Mouse (Mus musculus) adrenal gland, postnatal 4 days (tissue): Measurements from ENCODE around the gene Zfp708. TPM values are rescaled to one million over a fixed set of nuclear protein-coding genes. Genes with fewer than 3 reads are reported as not detected.
A peak's percentile ranks its signal among the peaks of the same experiment; 100 is the strongest.
"Not testable (repeated sequence)": the region's sequence is repeated elsewhere in the genome, so short reads cannot be mapped to it uniquely, and the experiment has no call there.

ENCODE experiments used
- DNase-seq, 2 experiments: peaks; one replicate each; pipeline ENCODE4 v3.0.0; 2021 to 2022; ENCODE audit warnings: low spot score in 2 of 2, mixed read lengths in 2 of 2
- long read RNA-seq, 2 experiments: library from polyadenylated mRNA; stranded (forward); transcript quantifications; one replicate each; pipeline ENCODE4 v2.0.0; 2021
- total RNA-seq, 2 experiments: library from RNA; stranded (reverse); gene quantifications; 2 replicates each; pipeline ENCODE4 v1.2.3; 2021

The Zfp708 gene
- 1 to 10 TPM; 1.6 to 2.1 TPM for total RNA-seq
- long read RNA-seq, experiment 1, partial matches to known transcripts, result 0 of 1 reads
- long read RNA-seq, experiment 1, other reads (novel, unspliced or antisense), result 1 of 1 reads
- long read RNA-seq, experiment 2, partial matches to known transcripts, result 0 of 2 reads
- long read RNA-seq, experiment 2, other reads (novel, unspliced or antisense), result 2 of 2 reads

DNA sequence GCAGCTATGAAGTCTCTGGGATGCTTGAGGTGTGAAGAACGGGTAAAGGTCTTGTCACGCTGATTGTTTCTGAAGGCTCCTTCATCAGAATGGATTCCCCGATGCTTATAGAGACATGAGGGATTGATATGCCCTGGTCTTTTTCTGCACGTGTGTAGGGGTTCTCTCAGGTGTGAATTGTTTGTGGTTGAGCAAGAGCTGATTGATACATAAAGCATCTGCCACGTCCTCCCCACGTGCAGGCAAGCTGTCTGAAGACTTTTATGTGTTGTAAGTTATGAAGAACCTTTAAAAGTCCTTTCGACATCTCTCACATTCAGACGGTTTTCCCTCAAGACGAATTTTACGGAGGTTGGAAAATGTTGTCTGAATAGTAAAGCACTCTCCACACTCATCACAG is at the start of gene Zfp708:
Gene Zfp708 (minus strand): TSS at position 101 of the 400 bp plus-strand sequence.
- DNase-seq, result no peak

- DNase-seq, result peak; percentile 18 to 51
These were observed 30.4 kb upstream of the Zfp708 start for GRCm38 (mm10) chr13:67128038-67128721.

DNA sequence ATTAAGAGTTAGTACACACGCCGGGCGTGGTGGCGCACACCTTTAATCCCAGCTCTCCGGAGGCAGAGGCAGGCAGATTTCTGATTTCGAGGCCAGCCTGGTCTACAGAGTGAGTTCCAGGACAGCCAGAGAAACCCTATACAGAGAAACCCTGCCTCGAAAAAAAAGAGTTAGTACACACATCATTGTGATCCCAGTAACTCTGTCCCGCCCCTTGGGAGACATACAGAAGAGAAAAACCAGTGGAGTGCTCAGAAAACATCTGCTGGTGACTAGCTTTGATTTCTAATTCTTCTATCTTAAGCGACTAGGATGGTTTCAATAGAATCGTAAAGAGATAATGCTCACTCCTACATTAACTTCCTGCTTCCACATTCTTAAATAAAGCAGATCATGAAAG is 29.7 kb upstream of the Zfp708 start:
- not testable (repeated sequence) for DNase-seq

- no peak for DNase-seq
These were observed 26.7 kb upstream of the Zfp708 start for GRCm38 (mm10) chr13:67124460-67124859.

GRCm38 (mm10) chr13:67121360-67121759 is 23.6 kb upstream of the Zfp708 start, which contains the start of gene Zfp759:
Gene Zfp759, plus strand, starts transcription at chr13:67121660.
- DNase-seq, result not testable (repeated sequence)

GRCm38 (mm10) chr13:67116163-67116562 is 18.4 kb upstream of the Zfp708 start, which contains the start of gene Rslcan18:
Gene Rslcan18, minus strand, starts transcription at chr13:67116263.
- not testable (repeated sequence) for DNase-seq

DNA sequence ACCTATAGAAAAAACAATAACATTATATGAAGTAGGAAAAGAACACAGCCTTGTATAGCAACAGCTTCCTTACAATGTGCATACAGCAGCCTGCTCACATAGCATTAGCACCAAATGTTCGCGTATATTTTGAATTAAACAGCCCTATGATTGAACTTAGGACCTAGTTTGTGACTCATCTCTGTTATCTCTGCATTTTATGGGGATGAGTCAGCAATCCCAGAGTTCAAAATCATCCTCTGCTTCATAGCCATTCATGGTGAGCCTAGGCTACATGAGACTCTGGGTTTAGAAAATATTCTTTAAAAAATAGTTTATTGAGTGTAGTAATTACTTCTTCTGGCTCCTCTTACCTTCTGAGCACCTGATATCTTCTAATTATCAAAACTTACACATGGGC is 15.5 kb upstream of the Zfp708 start:
- no peak for DNase-seq

- no peak for DNase-seq
These were observed 14.3 kb upstream of the Zfp708 start for GRCm38 (mm10) chr13:67112096-67112495.

- no peak for DNase-seq
These were observed 11.0 kb upstream of the Zfp708 start for GRCm38 (mm10) chr13:67108821-67109206.

DNA sequence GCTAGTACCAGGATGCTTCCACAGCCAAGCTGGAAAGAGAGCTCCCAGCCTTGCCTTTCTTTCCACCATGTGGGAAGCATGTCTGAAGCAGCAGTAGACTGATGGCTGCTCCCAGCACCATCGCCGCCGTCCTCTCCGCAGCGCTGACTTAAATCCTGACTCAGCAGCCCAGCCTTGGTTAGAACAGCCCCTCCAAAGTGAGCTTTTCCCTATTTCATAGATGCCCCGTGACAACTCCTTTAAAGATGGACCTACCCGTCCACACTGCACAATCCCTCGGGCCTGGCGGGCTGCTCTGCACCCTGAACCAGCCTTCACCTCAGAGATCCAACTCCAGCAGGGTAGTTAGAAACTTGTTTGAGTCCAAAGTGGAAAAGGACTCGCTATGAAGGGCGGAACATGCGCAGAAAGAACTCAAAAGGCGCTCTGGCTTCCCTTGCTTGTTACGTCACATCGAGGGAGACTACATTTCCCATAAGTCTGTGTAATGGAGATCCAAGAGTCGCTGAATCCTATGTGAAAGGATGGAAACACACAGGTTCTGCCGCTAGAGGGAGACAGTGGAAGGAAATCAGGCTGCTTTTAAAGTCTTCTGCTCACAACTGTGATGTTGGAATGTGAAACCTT is 10.5 kb upstream of the Zfp708 start, which contains the start of gene Gm28557:
Gene Gm28557 (minus strand): TSS at position 411 of the 627 bp plus-strand sequence.
- DNase-seq, result peak; percentile 14 to 71

- DNase-seq, result no peak
These were observed 9.9 kb upstream of the Zfp708 start for GRCm38 (mm10) chr13:67107681-67108080.

DNA sequence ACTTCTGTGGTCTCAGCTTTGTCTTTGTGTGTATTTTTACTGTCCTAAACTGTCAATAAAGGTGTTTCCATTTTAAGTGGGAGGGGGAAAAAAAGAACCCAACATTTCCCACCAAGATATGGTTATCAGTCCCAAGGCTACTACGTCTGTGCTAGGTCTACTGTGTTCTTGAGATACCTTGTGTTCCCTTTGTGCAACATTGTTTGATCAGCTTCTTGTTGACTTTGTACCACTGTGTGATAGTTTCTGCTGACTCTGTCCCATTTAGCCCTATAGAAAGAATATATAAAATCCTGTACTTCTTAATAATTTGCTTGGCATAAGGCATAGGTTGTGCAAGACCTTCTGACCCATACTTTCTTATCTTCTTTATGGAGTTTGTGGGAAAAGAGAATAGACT is 7.6 kb downstream of the Zfp708 start:
- DNase-seq, result no peak

DNA sequence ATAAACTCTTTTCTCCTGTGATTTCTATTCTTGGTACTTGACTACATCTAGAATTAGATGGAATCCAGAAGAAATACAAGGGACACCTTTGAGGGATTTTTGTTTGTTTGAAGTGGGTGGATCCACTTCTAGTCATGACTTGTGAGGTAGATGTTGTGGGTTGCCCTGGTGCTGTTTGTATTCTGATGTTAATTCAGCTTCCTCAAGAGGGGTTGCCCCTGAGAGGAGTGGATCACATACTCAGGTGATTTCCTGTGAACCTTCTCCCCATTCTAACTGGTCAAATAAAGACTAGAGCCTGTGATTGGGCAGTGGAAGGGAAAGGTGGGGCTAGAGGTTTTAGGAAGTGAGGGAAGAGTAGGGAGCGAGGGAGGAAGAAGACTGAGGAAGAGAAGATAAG is 15.8 kb downstream of the Zfp708 start:
- DNase-seq, result no peak

DNA sequence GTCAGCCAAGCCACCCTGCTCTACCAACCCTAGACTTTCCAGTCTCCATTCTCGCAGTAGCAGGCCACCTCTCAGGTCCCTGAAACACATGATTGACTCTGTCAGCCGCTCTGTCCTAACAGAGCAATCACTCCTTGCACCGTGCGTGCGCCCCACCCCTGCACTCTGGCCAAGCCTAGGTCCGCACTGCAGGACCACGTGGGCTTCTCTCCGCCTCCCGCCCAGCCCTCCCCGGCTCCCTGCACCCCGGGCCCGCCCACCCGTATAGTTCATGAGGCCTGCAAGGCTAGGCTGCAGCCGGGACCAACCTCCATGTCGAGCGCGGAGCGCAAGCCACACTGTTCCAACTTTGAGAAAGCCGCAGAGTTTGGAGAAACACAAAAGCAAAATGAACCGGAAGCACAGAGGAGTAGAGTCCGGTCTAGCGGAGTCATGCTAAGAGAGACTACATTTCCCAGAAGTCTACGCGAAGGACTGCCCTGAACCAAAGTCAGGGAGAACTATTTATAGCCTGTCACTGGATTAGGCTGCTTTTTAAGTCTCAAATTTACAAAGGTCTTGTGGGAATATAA is 16.5 kb downstream of the Zfp708 start:
- peak; percentile 42 to 54 for DNase-seq

DNA sequence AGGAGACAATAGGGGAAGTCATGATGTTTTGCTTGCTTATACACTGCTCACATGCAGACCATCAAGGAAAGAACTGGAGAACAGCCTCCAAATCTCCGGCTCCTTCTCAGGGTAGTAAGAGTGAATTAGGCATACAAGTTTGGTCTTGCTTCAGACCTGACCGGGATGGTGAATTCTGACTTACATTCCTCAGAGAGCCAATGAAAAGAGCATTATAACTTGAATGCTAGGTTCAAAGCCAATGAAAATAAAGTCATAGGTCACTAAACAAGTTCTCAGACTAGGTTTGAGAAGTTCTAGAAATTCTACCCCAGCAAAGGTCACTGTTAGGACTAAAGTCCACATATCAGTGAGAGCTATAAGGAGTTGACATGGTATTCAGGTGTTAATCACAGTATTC is 20.5 kb downstream of the Zfp708 start:
- no peak for DNase-seq

DNA sequence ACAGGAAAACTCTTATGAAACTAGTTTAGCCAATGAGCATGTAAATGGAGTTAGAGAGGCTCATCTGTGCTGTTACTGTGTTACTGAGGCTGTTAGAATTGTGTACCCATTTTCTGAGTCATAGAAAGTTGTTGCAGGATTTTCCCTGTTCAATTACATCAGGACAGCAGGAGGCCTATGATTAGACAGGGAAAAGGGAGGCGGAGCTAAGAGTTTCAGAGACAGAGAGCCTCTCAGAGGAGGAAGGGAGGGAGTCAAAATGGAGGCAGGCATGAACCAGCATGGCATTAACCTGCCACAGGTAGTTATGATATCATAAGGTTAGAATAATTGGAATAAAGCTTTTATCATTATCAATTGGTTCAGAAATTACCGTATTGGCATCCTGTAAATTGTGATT is 25.0 kb downstream of the Zfp708 start:
- DNase-seq, result no peak

DNA sequence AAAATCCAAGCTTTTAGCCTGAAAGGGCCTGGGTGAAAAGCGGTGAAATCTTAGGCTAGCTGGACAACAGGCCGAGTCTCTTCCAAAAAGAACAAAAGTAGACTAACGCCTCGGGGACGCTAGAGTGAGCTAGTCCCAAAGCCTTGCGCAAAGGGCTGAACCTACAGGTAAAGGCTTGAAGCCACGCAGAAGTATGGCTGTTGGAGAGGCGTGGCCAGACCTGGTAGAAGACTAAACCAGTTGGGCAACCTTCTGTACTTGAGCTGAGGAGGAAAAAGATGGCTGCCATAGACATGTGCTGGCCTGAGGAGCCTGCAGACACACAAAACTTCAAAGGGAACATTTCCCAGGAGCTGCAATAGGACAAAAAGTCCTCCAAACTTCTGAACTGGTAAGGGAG is 32.4 kb downstream of the Zfp708 start:
- no peak for DNase-seq

DNA sequence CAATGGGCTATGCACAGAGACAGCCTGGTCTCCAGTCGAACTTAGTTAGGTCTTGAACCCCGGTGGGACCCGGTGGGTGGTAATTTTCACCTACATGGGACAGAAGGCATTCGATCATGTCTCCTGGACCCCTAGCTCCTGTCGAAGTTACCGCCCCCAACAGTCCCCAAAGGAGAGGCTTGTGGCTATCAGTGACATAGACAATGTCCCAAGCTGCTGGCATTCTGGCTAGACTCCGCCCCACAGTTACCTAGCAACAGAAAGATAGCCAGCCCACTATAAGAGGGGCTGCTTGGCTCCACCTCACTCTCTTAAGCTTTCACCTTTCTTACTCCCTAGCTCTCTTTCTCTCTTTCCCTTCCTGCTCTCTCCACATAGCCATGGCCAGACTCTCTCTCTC is 35.3 kb downstream of the Zfp708 start:
- DNase-seq, result no peak

GRCm38 (mm10) chr13:67060786-67061358 is 36.9 kb downstream of the Zfp708 start, which contains the start of gene Zfp712:
Gene Zfp712, minus strand, starts transcription at chr13:67061170.
- DNase-seq, result peak; percentile 49 to 74

- no peak for DNase-seq
These were observed 37.5 kb downstream of the Zfp708 start for GRCm38 (mm10) chr13:67060161-67060785.
